ENCODE assay signal across 19 mouse cellular contexts in the genomic region with DNA sequence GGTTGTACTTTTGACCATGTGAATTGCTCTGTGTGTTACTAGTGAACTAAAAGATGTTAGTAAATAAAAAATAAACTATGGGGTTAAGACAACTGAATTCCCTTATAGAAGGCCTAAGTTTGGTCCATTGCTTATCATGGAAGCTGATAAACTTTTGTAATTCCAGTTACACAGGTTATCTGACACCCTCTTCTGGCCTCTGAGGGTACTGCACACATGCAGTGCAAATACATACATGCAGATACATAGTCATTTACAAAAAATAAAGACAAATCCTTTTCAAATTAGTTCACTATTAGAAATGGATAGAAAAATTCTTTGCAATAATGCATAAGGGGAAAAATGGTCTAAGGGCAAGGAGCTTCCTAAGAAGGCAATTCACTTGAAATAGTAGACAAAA.
A peak's percentile ranks its signal among the peaks of the same experiment; 100 is the strongest.
DNase-seq lines count a peak whose midpoint lies in the region; ATAC-seq and TF ChIP-seq lines count a peak whose summit lies in the region.
"Had no signal": no experiment of that assay in that cellular context is flagged by ENCODE, and none has a peak within 500 bp of the region (broad histone marks: within the 10 kb centered on the region; RNA-seq: fewer than 3 reads in every experiment).

No protein-coding gene starts in this region.

- no peak for TF ChIP-seq POLR2A in heart, adult 2 months (IDR thresholded peaks at IDR 0.05; ENCODE audit: insufficient read depth, low read depth, low read length)

- TF ChIP-seq CTCF in heart, adult 2 months (IDR thresholded peaks at IDR 0.05), result peak; percentile 26; the same call in 1 of the 2 replicates
- TF ChIP-seq CTCF in layer of hippocampus, adult 2 months (conservative IDR thresholded peaks at IDR 0.05), result peak; percentile 55
- peak; percentile 21; the same call in 1 of the 2 replicates for TF ChIP-seq CTCF in midbrain, postnatal 0 days (IDR thresholded peaks at IDR 0.05)
- 0 out of 2 replicates have a peak, but pooled peaks have one; percentile 20 for TF ChIP-seq CTCF in stomach, postnatal 0 days (IDR thresholded peaks at IDR 0.05; ENCODE audit: low read depth)

- H3K9me3 ChIP-seq in midbrain, postnatal 0 days (ENCODE audit: low read length), result no peaks in the 10 kb centered on the region
- no peaks in the 10 kb centered on the region; the same call in 1 of the 2 replicates for H3K9me3 ChIP-seq in midbrain, embryonic 11.5 days (ENCODE audit: control insufficient read depth, low read length)
- no peaks in the 10 kb centered on the region for H3K9me3 ChIP-seq in stomach, postnatal 0 days (ENCODE audit: control insufficient read depth, low read length)
- H3K9me3 ChIP-seq: embryonic facial prominence, embryonic 12.5 days; forebrain, embryonic 15.5 days had no signal

- ATAC-seq in midbrain, postnatal 0 days (ENCODE audit: low FRiP score), result no peak
- no peak for ATAC-seq in midbrain, embryonic 11.5 days (ENCODE audit: low FRiP score)
- no peak for ATAC-seq in stomach, postnatal 0 days (ENCODE audit: low FRiP score, low TSS enrichment)
- ATAC-seq: activated CD4-positive, CD25-positive, alpha-beta regulatory T cell, adult 4 months; forebrain, embryonic 15.5 days had no signal

- H3K27ac ChIP-seq in heart, adult 2 months, result no peak overlapping the region
- H3K27ac ChIP-seq in layer of hippocampus, adult 2 months, result no peak overlapping the region
- H3K27ac ChIP-seq in midbrain, postnatal 0 days (ENCODE audit: low read depth, low read length), result no peak overlapping the region
- no peak overlapping the region for H3K27ac ChIP-seq in midbrain, embryonic 11.5 days (ENCODE audit: low read depth, low read length)
- H3K27ac ChIP-seq in stomach, postnatal 0 days (replicated peaks), result no peak overlapping the region
- H3K27ac ChIP-seq: embryonic facial prominence, embryonic 12.5 days; forebrain, embryonic 15.5 days; heart, embryonic 13.5 days; hindbrain, embryonic 12.5 days had no signal

- H3K4me3 ChIP-seq in heart, adult 2 months, result no peak overlapping the region
- H3K4me3 ChIP-seq in layer of hippocampus, adult 2 months, result no peak overlapping the region
- no peak overlapping the region for H3K4me3 ChIP-seq in midbrain, postnatal 0 days (ENCODE audit: low read depth, low read length)
- no peak overlapping the region for H3K4me3 ChIP-seq in midbrain, embryonic 11.5 days (ENCODE audit: low read depth, low read length)
- no peak overlapping the region for H3K4me3 ChIP-seq in stomach, postnatal 0 days (ENCODE audit: low read depth, low read length)
- H3K4me3 ChIP-seq: embryonic facial prominence, embryonic 12.5 days; forebrain, embryonic 15.5 days; heart, embryonic 13.5 days; hindbrain, embryonic 12.5 days had no signal

- no peak overlapping the region for H3K4me2 ChIP-seq in midbrain, postnatal 0 days (ENCODE audit: low read depth, low read length, poor library complexity, severe bottlenecking)
- H3K4me2 ChIP-seq in midbrain, embryonic 11.5 days, result no peak overlapping the region
- H3K4me2 ChIP-seq in stomach, postnatal 0 days (replicated peaks; ENCODE audit: low read depth), result no peak overlapping the region
- H3K4me2 ChIP-seq: embryonic facial prominence, embryonic 12.5 days; forebrain, embryonic 15.5 days; heart, embryonic 13.5 days; hindbrain, embryonic 12.5 days had no signal

- no peak for DNase-seq in heart, adult 2 months
- DNase-seq in heart, adult 8-10 months (ENCODE audit: low spot score), result no peak
- DNase-seq in layer of hippocampus, adult 2 months (ENCODE audit: low spot score in 2 of 2), result no peak
- no peak for DNase-seq in layer of hippocampus, postnatal 25 days (ENCODE audit: extremely low spot score in 1 of 2, low spot score in 1 of 2)
- DNase-seq in midbrain, postnatal 0 days (ENCODE audit: low spot score), result no peak
- DNase-seq in midbrain, embryonic 11.5 days (ENCODE audit: low spot score, missing footprints), result no peak
- DNase-seq in stomach, postnatal 0 days (ENCODE audit: low spot score), result no peak
- DNase-seq in right cerebral cortex, adult 18-20 months, result no peak
- DNase-seq: adrenal gland, postnatal 14 days; cerebellum, adult 11-12 months; cerebellum, adult 9-10 months; cerebellum, postnatal 25 days; gastrocnemius, postnatal 10 days; heart, postnatal 36 days had no signal

- H3K27me3 ChIP-seq in heart, adult 2 months (ENCODE audit: control insufficient read depth, insufficient read depth, low read length), result no peaks in the 10 kb centered on the region
- no peaks in the 10 kb centered on the region for H3K27me3 ChIP-seq in midbrain, postnatal 0 days (ENCODE audit: insufficient read depth, low read length)
- H3K27me3 ChIP-seq in midbrain, embryonic 11.5 days (ENCODE audit: control insufficient read depth, insufficient read depth, low read length), result no peaks in the 10 kb centered on the region
- H3K27me3 ChIP-seq in stomach, postnatal 0 days (ENCODE audit: control insufficient read depth, insufficient read depth, low read length), result no peaks in the 10 kb centered on the region
- H3K27me3 ChIP-seq: embryonic facial prominence, embryonic 12.5 days; forebrain, embryonic 15.5 days; heart, embryonic 13.5 days; hindbrain, embryonic 12.5 days had no signal

- no peaks in the 10 kb centered on the region for H3K79me2 ChIP-seq in heart, adult 2 months (replicated peaks; ENCODE audit: control insufficient read depth, insufficient read depth, low read length)

- intact Hi-C loops in heart, adult 2 months (cut with DNase I), result no loop called here

- H3K9ac ChIP-seq in heart, adult 2 months (ENCODE audit: low read depth, low read length), result no peak overlapping the region
- no peak overlapping the region for H3K9ac ChIP-seq in midbrain, postnatal 0 days (replicated peaks; ENCODE audit: low read length, poor library complexity, severe bottlenecking)
- H3K9ac ChIP-seq in midbrain, embryonic 11.5 days (ENCODE audit: low read length), result no peak overlapping the region
- H3K9ac ChIP-seq in stomach, postnatal 0 days (ENCODE audit: low read length), result no peak overlapping the region
- H3K9ac ChIP-seq: embryonic facial prominence, embryonic 12.5 days; forebrain, embryonic 15.5 days; heart, embryonic 13.5 days; hindbrain, embryonic 12.5 days had no signal

- no peak for TF ChIP-seq EP300 in heart, adult 2 months (IDR thresholded peaks at IDR 0.05; ENCODE audit: insufficient read depth, low read depth, low read length)
- no peak for TF ChIP-seq EP300 in stomach, postnatal 0 days (optimal IDR thresholded peaks at IDR 0.05)

- no peaks in the 10 kb centered on the region for H3K36me3 ChIP-seq in heart, adult 2 months (ENCODE audit: control insufficient read depth, insufficient read depth, low read length)
- H3K36me3 ChIP-seq in midbrain, postnatal 0 days (ENCODE audit: insufficient read depth, low read length), result no peaks in the 10 kb centered on the region
- no peaks in the 10 kb centered on the region for H3K36me3 ChIP-seq in midbrain, embryonic 11.5 days (ENCODE audit: control insufficient read depth, insufficient read depth, low read length)
- no peaks in the 10 kb centered on the region for H3K36me3 ChIP-seq in stomach, postnatal 0 days (ENCODE audit: control insufficient read depth, insufficient read depth, low read length)
- H3K36me3 ChIP-seq: embryonic facial prominence, embryonic 12.5 days; forebrain, embryonic 15.5 days; heart, embryonic 13.5 days; hindbrain, embryonic 12.5 days had no signal

- H3K4me1 ChIP-seq in heart, adult 2 months (ENCODE audit: control insufficient read depth, insufficient read depth, low read length), result no peaks in the 10 kb centered on the region; the same call in 1 of the 2 replicates
- H3K4me1 ChIP-seq in midbrain, postnatal 0 days (ENCODE audit: insufficient read depth, low read length), result no peaks in the 10 kb centered on the region
- no peaks in the 10 kb centered on the region for H3K4me1 ChIP-seq in midbrain, embryonic 11.5 days (ENCODE audit: control insufficient read depth, insufficient read depth, low read length)
- H3K4me1 ChIP-seq in stomach, postnatal 0 days (replicated peaks; ENCODE audit: control insufficient read depth, insufficient read depth), result no peaks in the 10 kb centered on the region
- H3K4me1 ChIP-seq: embryonic facial prominence, embryonic 12.5 days; forebrain, embryonic 15.5 days; heart, embryonic 13.5 days; hindbrain, embryonic 12.5 days had no signal
